Mouse (Mus musculus): ENCODE measurements around the gene 1810013L24Rik. TPM values are rescaled to one million over a fixed set of nuclear protein-coding genes. Genes with fewer than 3 reads are reported as not detected.

Gene 1810013L24Rik
- 10 to 100 TPM; 81.9 to 86.4 TPM for total RNA-seq (2021)
- long read RNA-seq, experiment 1, full-length matches to known transcripts = 18 of 27 reads
- long read RNA-seq, experiment 1, partial matches to known transcripts = 9 of 27 reads
- long read RNA-seq, experiment 1, other reads (novel, unspliced or antisense) = 0 of 27 reads
- long read RNA-seq, experiment 2, full-length matches to known transcripts = 30 of 54 reads
- long read RNA-seq, experiment 2, partial matches to known transcripts = 22 of 54 reads
- long read RNA-seq, experiment 2, other reads (novel, unspliced or antisense) = 2 of 54 reads

- DNase-seq (ENCODE audit: low spot score in 2 of 2) = peak; percentile 92 to 94
Observed at GRCm38 (mm10) chr16:8829564-8830359, at the start of gene 1810013L24Rik. Gene 1810013L24Rik, plus strand, starts transcription at chr16:8830100.

- DNase-seq (ENCODE audit: low spot score in 2 of 2) = no peak
Observed at GRCm38 (mm10) chr16:8780187-8780586, 49.7 kb upstream of the 1810013L24Rik start.

GRCm38 (mm10) chr16:8781191-8781590 lies 48.7 kb upstream of the 1810013L24Rik start:
- no peak for DNase-seq (ENCODE audit: low spot score in 2 of 2)

- no peak for DNase-seq (ENCODE audit: low spot score in 2 of 2)
Observed at GRCm38 (mm10) chr16:8781660-8782059, 48.2 kb upstream of the 1810013L24Rik start.

GRCm38 (mm10) chr16:8783198-8783913 lies 46.5 kb upstream of the 1810013L24Rik start:
- no peak for DNase-seq (ENCODE audit: low spot score in 2 of 2)

GRCm38 (mm10) chr16:8784753-8785152 lies 45.1 kb upstream of the 1810013L24Rik start:
- no peak for DNase-seq (ENCODE audit: low spot score in 2 of 2)

GRCm38 (mm10) chr16:8790886-8791285 lies 39.0 kb upstream of the 1810013L24Rik start:
- DNase-seq (ENCODE audit: low spot score in 2 of 2) = no peak

GRCm38 (mm10) chr16:8791949-8792557 lies 37.8 kb upstream of the 1810013L24Rik start, which contains the start of gene Usp7:
Gene Usp7, minus strand, starts transcription at chr16:8792308.
- DNase-seq (ENCODE audit: low spot score in 2 of 2) = no peak

- no peak for DNase-seq (ENCODE audit: low spot score in 2 of 2)
Observed at GRCm38 (mm10) chr16:8794952-8795351, 34.9 kb upstream of the 1810013L24Rik start.

GRCm38 (mm10) chr16:8795906-8796305 lies 34.0 kb upstream of the 1810013L24Rik start:
- DNase-seq (ENCODE audit: low spot score in 2 of 2) = no peak

GRCm38 (mm10) chr16:8806703-8807102 lies 23.2 kb upstream of the 1810013L24Rik start:
- peak; percentile 27 to 46 for DNase-seq (ENCODE audit: low spot score in 2 of 2)

GRCm38 (mm10) chr16:8810399-8811127 lies 19.3 kb upstream of the 1810013L24Rik start:
- DNase-seq (ENCODE audit: low spot score in 2 of 2) = peak; percentile 40 to 70

- no peak for DNase-seq (ENCODE audit: low spot score in 2 of 2)
Observed at GRCm38 (mm10) chr16:8817872-8818271, 12.0 kb upstream of the 1810013L24Rik start.

GRCm38 (mm10) chr16:8821429-8821828 lies 8.5 kb upstream of the 1810013L24Rik start:
- DNase-seq (ENCODE audit: low spot score in 2 of 2) = no peak

- no peak for DNase-seq (ENCODE audit: low spot score in 2 of 2)
Observed at GRCm38 (mm10) chr16:8822586-8822985, 7.3 kb upstream of the 1810013L24Rik start.

- no peak for DNase-seq (ENCODE audit: low spot score in 2 of 2)
Observed at GRCm38 (mm10) chr16:8823661-8824060, 6.2 kb upstream of the 1810013L24Rik start.

GRCm38 (mm10) chr16:8827366-8827765 lies 2.5 kb upstream of the 1810013L24Rik start:
- DNase-seq (ENCODE audit: low spot score in 2 of 2) = peak in 1 of 2 experiments; percentile 20

GRCm38 (mm10) chr16:8828636-8829563 lies 1.0 kb upstream of the 1810013L24Rik start:
- peak in 1 of 2 experiments; percentile 72 for DNase-seq (ENCODE audit: low spot score in 2 of 2)
